ENCODE assay signal across 22 mouse cellular contexts in the genomic region with DNA sequence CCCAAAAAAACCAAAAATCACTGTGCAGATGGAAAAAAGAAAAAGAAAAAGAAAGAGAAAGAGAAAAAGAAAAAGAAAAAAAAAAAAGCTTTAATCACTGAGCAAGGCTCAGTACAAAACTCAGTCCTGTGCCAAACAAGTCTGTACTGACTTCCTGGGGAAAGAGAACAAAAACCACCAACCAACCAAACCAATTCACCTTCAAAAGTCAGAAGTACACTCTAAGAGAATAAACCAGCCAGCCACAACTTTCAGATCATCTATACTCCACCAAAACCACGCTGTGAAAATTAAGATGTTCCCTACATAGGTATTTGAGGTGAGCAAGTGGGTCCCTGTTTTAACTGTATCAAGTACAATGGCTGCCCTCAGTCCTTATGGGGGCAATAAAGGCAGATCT.
"Had no signal": no experiment of that assay in that cellular context is flagged by ENCODE, and none has a peak within 500 bp of the region (broad histone marks: within the 10 kb centered on the region; RNA-seq: fewer than 3 reads in every experiment).

No protein-coding gene starts in this region.

- H3K9ac ChIP-seq: limb, embryonic 12.5 days; limb, embryonic 15.5 days; liver, embryonic 14.5 days; liver, postnatal 0 days; lung, embryonic 14.5 days; neural tube, embryonic 12.5 days; neural tube, embryonic 15.5 days had no signal

- H3K4me2 ChIP-seq: limb, embryonic 12.5 days; limb, embryonic 15.5 days; liver, embryonic 11.5 days; lung, embryonic 14.5 days; midbrain, embryonic 11.5 days; neural tube, embryonic 12.5 days; neural tube, embryonic 15.5 days had no signal

- DNase-seq: kidney, adult 2 months; kidney, postnatal 25 days; layer of hippocampus, postnatal 36 days; liver, postnatal 0 days; lung, embryonic 14.5 days; lung, postnatal 10 days; lung, postnatal 36 days; midbrain, embryonic 14.5 days; right cerebral cortex, adult 18-20 months; right cerebral cortex, postnatal 14 days; spleen, adult 18-20 months; thymus, postnatal 4 days had no signal

- ATAC-seq: liver, postnatal 0 days had no signal

- H3K9me3 ChIP-seq: limb, embryonic 12.5 days; limb, embryonic 15.5 days; megakaryocyte, embryonic 14.5 days; neural tube, embryonic 12.5 days; neural tube, embryonic 15.5 days had no signal

- H3K4me3 ChIP-seq: left cerebral cortex, adult 2 months; limb, embryonic 12.5 days; limb, embryonic 15.5 days; megakaryocyte, embryonic 14.5 days; neural tube, embryonic 12.5 days; neural tube, embryonic 15.5 days had no signal

- H3K4me1 ChIP-seq: limb, embryonic 12.5 days; limb, embryonic 15.5 days; neural tube, embryonic 12.5 days; neural tube, embryonic 15.5 days had no signal

- H3K27me3 ChIP-seq: limb, embryonic 12.5 days; limb, embryonic 15.5 days; megakaryocyte, embryonic 14.5 days; neural tube, embryonic 12.5 days; neural tube, embryonic 15.5 days had no signal

- H3K27ac ChIP-seq: kidney, postnatal 0 days; left cerebral cortex, adult 2 months; limb, embryonic 12.5 days; limb, embryonic 15.5 days; liver, embryonic 14.5 days; neural tube, embryonic 12.5 days; neural tube, embryonic 15.5 days had no signal
